9 mouse cellular contexts compared by ENCODE assay signal in the genomic region with DNA sequence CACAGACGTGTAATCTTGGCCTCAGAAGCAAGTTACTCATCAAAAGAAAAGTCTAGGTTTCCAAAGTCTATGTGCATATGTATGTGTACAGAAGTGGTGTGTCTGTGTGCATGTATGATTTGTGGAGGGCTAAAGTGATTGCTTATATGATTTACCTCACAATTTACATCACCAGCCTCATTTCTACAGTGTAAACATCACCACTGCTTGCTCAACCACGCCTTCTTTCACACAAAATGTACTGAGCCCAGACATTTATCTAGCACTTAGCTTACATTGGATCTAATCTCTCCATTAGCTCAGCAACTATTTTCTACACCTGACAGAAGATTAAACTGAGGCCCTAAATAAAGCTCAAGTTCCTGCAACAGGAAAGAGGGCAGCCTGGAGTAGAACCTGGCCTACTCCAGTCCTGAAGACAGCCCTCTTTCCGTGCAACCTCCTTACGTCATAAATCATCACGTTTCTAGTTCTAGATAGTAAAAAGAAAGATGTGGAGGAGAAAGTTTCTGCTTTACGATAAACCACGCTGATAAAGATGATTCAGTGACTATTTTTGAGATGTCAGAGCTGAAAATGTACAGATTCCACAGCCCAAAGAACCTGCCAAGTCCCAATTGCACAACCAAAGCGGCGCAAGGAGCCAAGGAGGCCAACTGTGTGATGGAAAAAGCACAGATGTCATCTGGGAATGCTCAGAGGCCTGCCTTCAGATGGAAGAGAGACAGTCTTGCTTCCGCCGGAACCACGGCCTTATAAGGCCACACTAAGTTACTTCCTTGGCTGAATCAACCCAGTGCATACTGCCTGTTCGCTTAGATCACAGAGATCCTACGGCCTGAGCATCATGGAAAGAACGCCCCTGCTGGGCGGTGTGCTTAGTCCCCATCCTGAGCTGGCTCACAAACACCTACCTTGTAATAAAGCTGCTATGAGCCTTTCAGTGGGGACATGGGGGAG.
DNase-seq lines count a peak whose midpoint lies in the region; ATAC-seq lines count a peak whose summit lies in the region.
"Had no signal": no experiment of that assay in that cellular context is flagged by ENCODE, and none has a peak within 500 bp of the region (broad histone marks: within the 10 kb centered on the region; RNA-seq: fewer than 3 reads in every experiment).

No protein-coding gene starts in this region.

- no peaks in the 10 kb centered on the region for H3K36me3 ChIP-seq in embryonic facial prominence, embryonic 10.5 days (replicated peaks)
- no peaks in the 10 kb centered on the region for H3K36me3 ChIP-seq in hindbrain, embryonic 16.5 days (ENCODE audit: control insufficient read depth, insufficient read depth, low read length)

- 92% methylated on average over 16 of the region's 16 CpGs for WGBS in embryonic facial prominence, embryonic 10.5 days
- WGBS in hindbrain, embryonic 16.5 days, result 91% methylated on average over 16 of the region's 16 CpGs

- peak; percentile 2 to 11 for DNase-seq in cerebellum, postnatal 14 days
- no peak for DNase-seq in cerebellum, adult 11 months
- peak; percentile 10 for DNase-seq in embryonic facial prominence, embryonic 10.5 days (ENCODE audit: low spot score)
- DNase-seq in heart, postnatal 10 days, result peak; percentile 73 to 85
- peak; percentile 37 to 40 for DNase-seq in layer of hippocampus, postnatal 36 days
- peak; percentile 4 for DNase-seq in right cerebral cortex, postnatal 4 days

- H3K4me1 ChIP-seq in embryonic facial prominence, embryonic 10.5 days, result peaks cover 7% of the 10 kb centered on the region; the same call in 1 of the 2 replicates
- no peaks in the 10 kb centered on the region for H3K4me1 ChIP-seq in hindbrain, embryonic 16.5 days (ENCODE audit: control insufficient read depth, insufficient read depth, low read depth, low read length)

- H3K9me3 ChIP-seq in embryonic facial prominence, embryonic 10.5 days, result no peaks in the 10 kb centered on the region
- no peaks in the 10 kb centered on the region for H3K9me3 ChIP-seq in hindbrain, embryonic 16.5 days (ENCODE audit: control insufficient read depth, low read length)

- H3K27me3 ChIP-seq in embryonic facial prominence, embryonic 10.5 days (replicated peaks; ENCODE audit: low read depth, poor library complexity, severe bottlenecking), result no peaks in the 10 kb centered on the region
- H3K27me3 ChIP-seq in hindbrain, embryonic 16.5 days (replicated peaks; ENCODE audit: control insufficient read depth, insufficient read depth, low read length), result no peaks in the 10 kb centered on the region

- H3K27ac ChIP-seq in embryonic facial prominence, embryonic 10.5 days (replicated peaks), result no peak overlapping the region
- no peak overlapping the region for H3K27ac ChIP-seq in hindbrain, embryonic 16.5 days (ENCODE audit: low read depth, low read length)
- H3K27ac ChIP-seq: left cerebral cortex, adult 2 months had no signal

- no peak overlapping the region for H3K4me3 ChIP-seq in embryonic facial prominence, embryonic 10.5 days
- H3K4me3 ChIP-seq in hindbrain, embryonic 16.5 days (ENCODE audit: low read length), result no peak overlapping the region
- H3K4me3 ChIP-seq: left cerebral cortex, adult 2 months had no signal

- H3K4me2 ChIP-seq in hindbrain, embryonic 16.5 days (ENCODE audit: low read length), result no peak overlapping the region

- ATAC-seq in hindbrain, embryonic 16.5 days, result no peak
- no peak for ATAC-seq in monocyte, adult 5-6 weeks (replicated peaks; ENCODE audit: insufficient number of reproducible peaks, low FRiP score, low TSS enrichment, poor library complexity, severe bottlenecking)

- no peak overlapping the region for H3K9ac ChIP-seq in hindbrain, embryonic 16.5 days (ENCODE audit: low read depth, low read length)

- intact Hi-C loops in heart, postnatal 10 days (cut with DNase I), result no loop called here
